Mouse (Mus musculus): ENCODE measurements around the gene Tdo2. TPM values are rescaled to one million over a fixed set of nuclear protein-coding genes. Genes with fewer than 3 reads are reported as not detected.

The Tdo2 gene
- 10 to 100 TPM; 15.9 to 16.1 TPM for total RNA-seq (2021)
- long read RNA-seq, experiment 1, partial matches to known transcripts: 0 of 4 reads
- long read RNA-seq, experiment 1, other reads (novel, unspliced or antisense): 1 of 4 reads
- long read RNA-seq, experiment 2, partial matches to known transcripts: 2 of 8 reads
- long read RNA-seq, experiment 2, other reads (novel, unspliced or antisense): 1 of 8 reads

- peak within 1 kb of the TSS; percentile 68; the same call in 1 of the 2 replicates for H3K27ac ChIP-seq
- H3K4me3 ChIP-seq: peak within 1 kb of the TSS; percentile 17; the same call in 1 of the 2 replicates
- no peak for DNase-seq (ENCODE audit: low spot score in 2 of 2)
- TF ChIP-seq CTCF (conservative IDR thresholded peaks at IDR 0.05): no peak
Observed at GRCm38 (mm10) chr3:81976102-81976501, at the start of gene Tdo2. Gene Tdo2 (minus strand): TSS chr3:81976202.

GRCm38 (mm10) chr3:82023065-82023464 is 47.1 kb upstream of the Tdo2 start:
- DNase-seq (ENCODE audit: low spot score in 2 of 2): no peak
- H3K27ac ChIP-seq: no peak overlapping the region
- no peak for TF ChIP-seq CTCF (conservative IDR thresholded peaks at IDR 0.05)
- no peak overlapping the region for H3K4me3 ChIP-seq

- no peak overlapping the region for H3K27ac ChIP-seq
- no peak overlapping the region for H3K4me3 ChIP-seq
- no peak for TF ChIP-seq CTCF (conservative IDR thresholded peaks at IDR 0.05)
- DNase-seq (ENCODE audit: low spot score in 2 of 2): no peak
Observed at GRCm38 (mm10) chr3:82022421-82022920, 46.5 kb upstream of the Tdo2 start.

- no peak for TF ChIP-seq CTCF (conservative IDR thresholded peaks at IDR 0.05)
- Histone ChIP-seq H3K4me3 (no peak overlapping the region), H3K27ac (no peak overlapping the region)
- no peak for DNase-seq (ENCODE audit: low spot score in 2 of 2)
Observed at GRCm38 (mm10) chr3:82014148-82014703, 38.2 kb upstream of the Tdo2 start.

- Histone ChIP-seq H3K4me3 (no peak overlapping the region), H3K27ac (no peak overlapping the region)
- DNase-seq (ENCODE audit: low spot score in 2 of 2): no peak
- no peak for TF ChIP-seq CTCF (conservative IDR thresholded peaks at IDR 0.05)
Observed at GRCm38 (mm10) chr3:82007002-82007401, 31.0 kb upstream of the Tdo2 start.

GRCm38 (mm10) chr3:81995988-81996387 is 20.0 kb upstream of the Tdo2 start:
- H3K27ac ChIP-seq: no peak overlapping the region
- peak; percentile 40 to 56 for DNase-seq (ENCODE audit: low spot score in 2 of 2)
- TF ChIP-seq CTCF (conservative IDR thresholded peaks at IDR 0.05): peak; percentile 87
- no peak overlapping the region for H3K4me3 ChIP-seq

- Histone ChIP-seq H3K4me3 (no peak overlapping the region), H3K27ac (no peak overlapping the region)
- no peak for TF ChIP-seq CTCF (conservative IDR thresholded peaks at IDR 0.05)
- no peak for DNase-seq (ENCODE audit: low spot score in 2 of 2)
Observed at GRCm38 (mm10) chr3:81995371-81995770, 19.4 kb upstream of the Tdo2 start.

- no peak for DNase-seq (ENCODE audit: low spot score in 2 of 2)
- TF ChIP-seq CTCF (conservative IDR thresholded peaks at IDR 0.05): no peak
- no peak overlapping the region for H3K4me3 ChIP-seq
- no peak overlapping the region; the same call in 1 of the 2 replicates for H3K27ac ChIP-seq
Observed at GRCm38 (mm10) chr3:81990531-81990930, 14.5 kb upstream of the Tdo2 start.

GRCm38 (mm10) chr3:81989692-81990141 is 13.7 kb upstream of the Tdo2 start:
- TF ChIP-seq CTCF (conservative IDR thresholded peaks at IDR 0.05): no peak
- DNase-seq (ENCODE audit: low spot score in 2 of 2): no peak
- no peak overlapping the region; the same call in 1 of the 2 replicates for H3K27ac ChIP-seq
- H3K4me3 ChIP-seq: no peak overlapping the region

- TF ChIP-seq CTCF (conservative IDR thresholded peaks at IDR 0.05): no peak
- Histone ChIP-seq H3K4me3 (no peak overlapping the region), H3K27ac (no peak overlapping the region)
- DNase-seq (ENCODE audit: low spot score in 2 of 2): no peak
Observed at GRCm38 (mm10) chr3:81987628-81988027, 11.6 kb upstream of the Tdo2 start.

GRCm38 (mm10) chr3:81986103-81986502 is 10.1 kb upstream of the Tdo2 start:
- no peak overlapping the region for H3K27ac ChIP-seq
- no peak for TF ChIP-seq CTCF (conservative IDR thresholded peaks at IDR 0.05)
- no peak overlapping the region for H3K4me3 ChIP-seq
- no peak for DNase-seq (ENCODE audit: low spot score in 2 of 2)

- peak in 1 of 2 experiments; percentile 41 for DNase-seq (ENCODE audit: low spot score in 2 of 2)
- TF ChIP-seq CTCF (conservative IDR thresholded peaks at IDR 0.05): no peak
- H3K4me3 ChIP-seq: no peak overlapping the region
- peak overlapping the region; percentile 78 for H3K27ac ChIP-seq
Observed at GRCm38 (mm10) chr3:81985100-81985499, 9.1 kb upstream of the Tdo2 start.

GRCm38 (mm10) chr3:81983120-81983895 is 7.3 kb upstream of the Tdo2 start:
- H3K4me3 ChIP-seq: no peak overlapping the region
- peak overlapping the region; percentile 78 for H3K27ac ChIP-seq
- DNase-seq (ENCODE audit: low spot score in 2 of 2): no peak
- TF ChIP-seq CTCF (conservative IDR thresholded peaks at IDR 0.05): no peak
